Mouse (Mus musculus) C2C12 (cell line): ENCODE results near the gene Tmem258. TPM values are rescaled to one million over a fixed set of nuclear protein-coding genes. Genes with fewer than 3 reads are reported as not detected.
A peak's percentile ranks its signal among the peaks of the same experiment; 100 is the strongest.

Source experiments
- H3K27me3 ChIP-seq: one replicate; pipeline ENCODE4 v1.6.1; 2011; ENCODE audit not compliant: control insufficient read depth, insufficient read depth, insufficient read length
- H3K36me3 ChIP-seq: one replicate; pipeline ENCODE4 v1.6.1; 2011; ENCODE audit not compliant: control insufficient read depth, insufficient read depth
- H3K4me3 ChIP-seq: one replicate; pipeline ENCODE4 v1.5.1; 2011; ENCODE audit warnings: mild to moderate bottlenecking, control low read depth; ENCODE audit not compliant: poor library complexity, insufficient read depth, severe bottlenecking
- H3K79me2 ChIP-seq: one replicate; pipeline ENCODE4 v1.6.1; 2011; ENCODE audit not compliant: control insufficient read depth, insufficient read depth
- H3K79me3 ChIP-seq: one replicate; pipeline ENCODE4 v1.6.1; 2011; ENCODE audit warnings: low read depth, control low read depth
- H3ac ChIP-seq: one replicate; pipeline ENCODE3; 2011; ENCODE audit warnings: low read depth; ENCODE audit not compliant: control insufficient read depth, insufficient read length
- FOSL1 ChIP-seq: IDR thresholded peaks from one replicate; pipeline ENCODE4 v1.8.0; 2011; ENCODE audit warnings: mild to moderate bottlenecking, low read length; ENCODE audit not compliant: poor library complexity, insufficient read depth, severe bottlenecking
- MYOD1 ChIP-seq: IDR thresholded peaks from one replicate; pipeline ENCODE4 v1.6.1; 2011; ENCODE audit warnings: low read depth; ENCODE audit not compliant: control insufficient read depth, insufficient read length
- microRNA-seq: library from miRNA; unstranded; fragments of <30 nt; microRNA quantifications from one replicate; pipeline ENCODE4, GENCODE M21; 2019; ENCODE audit warnings: borderline microRNAs expressed
- polyA plus RNA-seq: library from polyadenylated mRNA; unstranded; fragments of >200 nt; fragmentation: generic; extraction: Trizol; gene quantifications from one replicate; pipeline ENCODE4 v1.2.1, GENCODE M21; 2012; ENCODE audit warnings: missing spikeins

The Tmem258 gene
- polyA plus RNA-seq, 1 experiment = 339 TPM

GRCm38 (mm10) chr19:10247165-10247564 is 43.4 kb downstream of the Tmem258 start:
- Histone ChIP-seq H3ac (peak overlapping the region; percentile 2), H3K27me3 (no peaks in the 10 kb centered on the region), H3K4me3 (no peak overlapping the region), H3K36me3 (no peaks in the 10 kb centered on the region), H3K79me3 (no peaks in the 10 kb centered on the region), H3K79me2 (no peaks in the 10 kb centered on the region)
- no peak for TF ChIP-seq FOSL1

DNA sequence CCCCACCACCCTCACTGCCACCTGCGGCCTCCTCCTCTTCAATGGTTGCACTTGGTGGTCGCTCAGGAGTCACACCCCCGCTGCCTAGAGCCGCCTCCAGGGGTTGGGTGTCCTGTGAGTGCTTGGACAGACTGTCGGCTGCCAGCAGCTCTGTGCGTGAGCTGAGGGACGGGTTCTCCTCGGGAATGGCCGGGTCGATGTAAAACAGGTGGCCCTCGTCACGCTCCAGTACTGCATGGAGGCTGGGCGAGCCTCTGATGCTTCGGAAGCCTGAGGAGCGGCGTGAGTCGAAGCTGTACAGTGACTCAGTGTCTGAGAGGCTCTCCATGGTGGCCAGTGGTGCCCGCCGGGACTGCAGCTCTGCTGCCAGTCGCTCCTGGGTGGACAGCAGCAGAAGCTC is 44.3 kb downstream of the Tmem258 start:
- no peak overlapping the region for H3ac ChIP-seq
- no peaks in the 10 kb centered on the region for H3K79me2 ChIP-seq
- no peak overlapping the region for H3K4me3 ChIP-seq
- H3K79me3 ChIP-seq = no peaks in the 10 kb centered on the region
- no peaks in the 10 kb centered on the region for H3K36me3 ChIP-seq
- H3K27me3 ChIP-seq = no peaks in the 10 kb centered on the region
- no peak for TF ChIP-seq MYOD1

Small RNA genes within 50 kb of the gene (microRNA-seq; reads per million reads assigned to microRNA genes)
- 0.48 reads per million, percentile 8 among the genes with 10 or more reads in this experiment for gene Mir6993

Other genes starting within 250 kb of the Tmem258 start
- gene Fth1, start 223.4 kb upstream of the Tmem258 start, polyA plus RNA-seq = 4,975 TPM
- 0.09 TPM for gene Best1, start 202.4 kb upstream of the Tmem258 start, polyA plus RNA-seq
- gene Rab3il1, start 202.3 kb upstream of the Tmem258 start, polyA plus RNA-seq = 4.5 TPM
- 161 TPM for gene Fads3, start 162.4 kb upstream of the Tmem258 start, polyA plus RNA-seq
- 72.6 TPM for gene Fads2, start 102.3 kb upstream of the Tmem258 start, polyA plus RNA-seq
- gene Fads1, start 21.1 kb upstream of the Tmem258 start, polyA plus RNA-seq = 62.3 TPM
- 83.7 TPM for gene Fen1, start 155 bp downstream of the Tmem258 start, polyA plus RNA-seq
- 0.21 TPM for gene Myrf, start 36.7 kb downstream of the Tmem258 start, polyA plus RNA-seq
- 8.3 TPM for gene Dagla, start 100.9 kb downstream of the Tmem258 start, polyA plus RNA-seq
- 0.23 TPM for gene Syt7, start 185.1 kb downstream of the Tmem258 start, polyA plus RNA-seq